Mouse (Mus musculus) bone marrow, adult 2 months (tissue): ENCODE data around the gene Prr18.

Source experiments
- CTCF ChIP-seq: fragments of 200-500 bp; IDR thresholded peaks from 2 replicates; pipeline ENCODE4 v1.5.1; 2011; ENCODE audit warnings: low read length, control low read depth; ENCODE audit not compliant: control insufficient read depth, insufficient read depth
- POLR2A ChIP-seq: fragments of 200-500 bp; IDR thresholded peaks from 2 replicates; pipeline ENCODE4 v1.6.1; 2011; ENCODE audit warnings: low read depth, mild to moderate bottlenecking, control low read depth, low read length, borderline replicate concordance; ENCODE audit not compliant: control insufficient read depth

- TF ChIP-seq CTCF = no peak
- TF ChIP-seq POLR2A = no peak
These were observed 48.2 kb downstream of the Prr18 start for GRCm38 (mm10) chr17:8385441-8385840.
